Mouse (Mus musculus) kidney, adult 2 months (tissue): ENCODE measurements at regions not wholly inside any gene's neighbourhood (a gene's known extent, or its start where the extent isn't known, plus 50 kb on each side); places are given as distances from the start of the nearest gene placed in this dataset.

Experiments used
- CTCF ChIP-seq: fragments of 200-500 bp; conservative IDR thresholded peaks from 2 replicates; pipeline ENCODE4 v1.5.1; 2011; ENCODE audit warnings: low read depth, mild to moderate bottlenecking, control low read depth, low read length, moderate library complexity, mixed read lengths; ENCODE audit not compliant: insufficient read depth, insufficient read length
- POLR2A ChIP-seq: fragments of 200-500 bp; IDR thresholded peaks from one replicate; pipeline ENCODE4 v1.6.1; 2011; ENCODE audit warnings: low read depth, low read length, control low read depth

DNA sequence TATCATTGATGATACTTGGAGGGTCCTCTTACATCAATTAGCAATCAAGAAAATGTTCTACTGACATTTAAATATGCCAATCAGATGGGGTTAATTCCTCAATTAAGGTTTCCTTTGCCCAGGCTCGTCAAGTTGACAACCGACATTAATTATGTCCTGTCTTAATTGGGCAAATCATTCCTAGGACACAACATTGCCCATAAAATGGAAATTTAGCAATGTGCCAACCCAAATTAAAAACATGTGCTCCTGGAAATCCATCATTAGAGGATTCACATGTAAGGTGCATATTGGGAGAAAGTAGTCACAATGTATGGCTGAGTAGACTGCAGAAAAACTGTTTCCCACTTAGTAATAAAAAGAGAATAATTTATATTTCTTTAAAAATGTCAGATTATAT lies 483.6 kb upstream of the B430305J03Rik start:
- TF ChIP-seq CTCF (no peak), POLR2A (no peak)
